Mouse (Mus musculus) G1E (cell line): ENCODE data around the gene Id1.

Experiments
- CTCF ChIP-seq: IDR thresholded peaks from 2 replicates; pipeline ENCODE4 v1.5.1; 2012; ENCODE audit warnings: low read depth, low read length, inconsistent platforms, mixed read lengths
- GATA1 ChIP-seq: IDR thresholded peaks from 2 replicates; pipeline ENCODE4 v1.6.1; 2012; ENCODE audit warnings: borderline replicate concordance, low read length, inconsistent platforms, mixed read lengths
- POLR2AphosphoS5 ChIP-seq: IDR thresholded peaks from 2 replicates; pipeline ENCODE4 v1.6.1; 2012; ENCODE audit warnings: low read depth, low read length, inconsistent platforms; ENCODE audit not compliant: insufficient replicate concordance
- TAL1 ChIP-seq: conservative IDR thresholded peaks from 2 replicates; pipeline ENCODE4 v1.6.1; 2012; ENCODE audit warnings: low read depth, low read length, inconsistent platforms, mixed read lengths

- TF ChIP-seq CTCF = no peak
- no peak for TF ChIP-seq TAL1
- TF ChIP-seq GATA1 = no peak
- TF ChIP-seq POLR2AphosphoS5 = no peak
Measured at GRCm38 (mm10) chr2:152738341-152738740, 2.3 kb downstream of the Id1 start.
